Mouse (Mus musculus) limb, embryonic 11.5 days (tissue): Measurements from ENCODE around the gene Il1b. TPM values are rescaled to one million over a fixed set of nuclear protein-coding genes. Genes with fewer than 3 reads are reported as not detected.

Source experiments
- ATAC-seq: fragments of 200-750 bp; cut with Nextera tagmentation; 2 replicates; pipeline ENCODE4 v1.8.0; 2017; ENCODE audit warnings: low read depth; ENCODE audit not compliant: insufficient number of reproducible peaks, low FRiP score, low TSS enrichment
- DNase-seq: peaks from one replicate; pipeline ENCODE4 v3.0.0-alpha.2; 2015; ENCODE audit warnings: low spot score
- H3K27ac ChIP-seq: fragments of 300-500 bp; sonication (generic); replicated peaks from 2 replicates; pipeline ENCODE4 v1.5.1; 2014; ENCODE audit warnings: low read depth, mild to moderate bottlenecking, low read length
- H3K27me3 ChIP-seq: fragments of 300-500 bp; sonication (generic); 2 replicates; pipeline ENCODE4 v1.6.1; 2014; ENCODE audit warnings: mild to moderate bottlenecking, low read length, mixed read lengths; ENCODE audit not compliant: control insufficient read depth, insufficient read depth
- H3K36me3 ChIP-seq: fragments of 300-500 bp; sonication (generic); 2 replicates; pipeline ENCODE4 v1.6.1; 2014; ENCODE audit warnings: mild to moderate bottlenecking, low read length, moderate library complexity, mixed read lengths; ENCODE audit not compliant: control insufficient read depth, insufficient read depth
- H3K4me1 ChIP-seq: fragments of 300-500 bp; sonication (generic); 2 replicates; pipeline ENCODE4 v1.6.1; 2014; ENCODE audit warnings: low read length, mixed read lengths; ENCODE audit not compliant: control insufficient read depth, insufficient read depth
- H3K4me2 ChIP-seq: fragments of 300-500 bp; sonication (generic); 2 replicates; pipeline ENCODE4 v1.6.1; 2014; ENCODE audit warnings: low read depth, mild to moderate bottlenecking, moderate library complexity; ENCODE audit not compliant: severe bottlenecking
- H3K4me3 ChIP-seq: fragments of 300-500 bp; sonication (generic); 2 replicates; pipeline ENCODE4 v1.5.1; 2014; ENCODE audit warnings: low read depth, low read length
- H3K9ac ChIP-seq: fragments of 300-500 bp; sonication (generic); 2 replicates; pipeline ENCODE4 v1.6.1; 2014; ENCODE audit warnings: mild to moderate bottlenecking, low read length
- H3K9me3 ChIP-seq: fragments of 300-500 bp; sonication (generic); 2 replicates; pipeline ENCODE4 v1.6.1; 2016; ENCODE audit warnings: low read length; ENCODE audit not compliant: control insufficient read depth
- WGBS: fragments of 180-500 bp; shearing (Covaris S2); extraction: QIAGEN DNeasy Blood & Tissue Kit; methylation state at CpG from one replicate; pipeline ENCODE4 v1.1.7; 2014; 5-methylcytosine and 5-hydroxymethylcytosine counted together
- polyA plus RNA-seq: library from polyadenylated mRNA; unstranded; fragments of >200 nt; fragmentation: Nextera tagmentation; extraction: Ambion mirVana; gene quantifications from 2 replicates; pipeline ENCODE4 v1.2.1, GENCODE M21; 2014

Gene Il1b
- polyA plus RNA-seq, 1 experiment from 2014 or later, result 0.28 TPM

DNA sequence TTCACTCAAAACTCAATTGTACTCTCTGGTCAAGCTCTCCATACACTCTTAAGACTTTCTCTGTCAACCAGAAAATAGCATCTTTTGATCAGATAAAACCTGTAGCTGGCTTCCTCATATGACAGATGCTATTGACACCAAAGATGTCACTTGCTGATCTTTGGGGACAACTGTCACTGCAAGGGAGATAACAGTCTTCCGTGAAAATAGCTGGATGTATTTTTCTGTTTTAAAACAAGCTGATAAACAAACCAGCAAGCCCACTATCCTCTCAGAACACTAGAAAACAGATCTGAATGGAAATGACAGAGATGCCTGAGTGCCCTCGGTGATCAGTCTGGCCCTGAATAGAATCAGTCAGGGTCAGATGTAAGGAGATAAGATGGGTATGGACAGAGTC, 32.8 kb upstream of the Il1b start:
- 95% methylated on average over 2 of the region's 2 CpGs for WGBS
- Histone ChIP-seq H3K9ac (no peak overlapping the region), H3K4me2 (no peak overlapping the region), H3K27me3 (no peaks in the 10 kb centered on the region), H3K36me3 (no peaks in the 10 kb centered on the region), H3K4me3 (no peak overlapping the region), H3K4me1 (no peaks in the 10 kb centered on the region), H3K27ac (no peak overlapping the region), H3K9me3 (no peaks in the 10 kb centered on the region)
- DNase-seq (no peak), ATAC-seq (no peak)

GRCm38 (mm10) chr2:129402330-129402729, 31.4 kb upstream of the Il1b start:
- no peak for DNase-seq
- 85% methylated on average over 3 of the region's 3 CpGs for WGBS
- Histone ChIP-seq H3K27ac (no peak overlapping the region), H3K9ac (no peak overlapping the region), H3K4me2 (no peak overlapping the region), H3K27me3 (no peaks in the 10 kb centered on the region), H3K9me3 (no peaks in the 10 kb centered on the region), H3K4me1 (no peaks in the 10 kb centered on the region), H3K36me3 (no peaks in the 10 kb centered on the region), H3K4me3 (no peak overlapping the region)
- ATAC-seq, result no peak

- Histone ChIP-seq H3K4me2 (no peak overlapping the region), H3K27ac (no peak overlapping the region), H3K27me3 (no peaks in the 10 kb centered on the region), H3K9me3 (no peaks in the 10 kb centered on the region), H3K4me3 (no peak overlapping the region), H3K4me1 (no peaks in the 10 kb centered on the region), H3K9ac (no peak overlapping the region), H3K36me3 (no peaks in the 10 kb centered on the region)
- WGBS, result 92% methylated on average over 5 of the region's 5 CpGs
- DNase-seq (no peak), ATAC-seq (no peak)
Observed at GRCm38 (mm10) chr2:129401803-129402202, 30.9 kb upstream of the Il1b start.

DNA sequence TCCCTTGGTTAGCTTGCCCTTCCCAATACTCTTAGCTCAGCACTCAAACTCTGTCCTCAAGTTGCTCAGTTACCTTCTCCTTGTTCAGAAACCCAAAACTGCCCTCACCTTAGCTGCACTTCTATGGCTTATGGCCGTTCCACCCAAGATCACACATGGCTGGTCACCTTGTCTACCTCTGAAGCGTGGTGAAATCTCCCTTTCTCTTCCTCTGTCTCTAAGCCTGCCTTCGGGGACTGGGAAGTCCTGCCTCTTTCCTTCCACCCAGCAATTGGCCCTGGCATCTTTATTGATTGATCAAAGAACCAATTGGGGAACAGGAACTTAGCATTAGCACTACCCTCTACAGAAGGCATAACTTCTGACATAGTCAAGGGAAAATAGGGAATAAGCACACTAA, 27.2 kb upstream of the Il1b start:
- WGBS, result 73% methylated on average over 3 of the region's 3 CpGs

GRCm38 (mm10) chr2:129393524-129393923, 22.6 kb upstream of the Il1b start:
- Histone ChIP-seq H3K9me3 (no peaks in the 10 kb centered on the region), H3K4me2 (no peak overlapping the region), H3K27me3 (no peaks in the 10 kb centered on the region), H3K4me3 (no peak overlapping the region), H3K4me1 (no peaks in the 10 kb centered on the region), H3K27ac (no peak overlapping the region), H3K36me3 (no peaks in the 10 kb centered on the region), H3K9ac (no peak overlapping the region)
- no peak for DNase-seq
- ATAC-seq, result no peak
- WGBS, result 32% methylated on average over 6 of the region's 6 CpGs

More for the DNA sequence above, 27.2 kb upstream of the Il1b start:
- Histone ChIP-seq H3K9ac (no peak overlapping the region), H3K36me3 (no peaks in the 10 kb centered on the region), H3K4me1 (no peaks in the 10 kb centered on the region), H3K4me3 (no peak overlapping the region), H3K4me2 (no peak overlapping the region), H3K27ac (no peak overlapping the region), H3K27me3 (no peaks in the 10 kb centered on the region), H3K9me3 (no peaks in the 10 kb centered on the region)
- no peak for DNase-seq
- no peak for ATAC-seq

DNA sequence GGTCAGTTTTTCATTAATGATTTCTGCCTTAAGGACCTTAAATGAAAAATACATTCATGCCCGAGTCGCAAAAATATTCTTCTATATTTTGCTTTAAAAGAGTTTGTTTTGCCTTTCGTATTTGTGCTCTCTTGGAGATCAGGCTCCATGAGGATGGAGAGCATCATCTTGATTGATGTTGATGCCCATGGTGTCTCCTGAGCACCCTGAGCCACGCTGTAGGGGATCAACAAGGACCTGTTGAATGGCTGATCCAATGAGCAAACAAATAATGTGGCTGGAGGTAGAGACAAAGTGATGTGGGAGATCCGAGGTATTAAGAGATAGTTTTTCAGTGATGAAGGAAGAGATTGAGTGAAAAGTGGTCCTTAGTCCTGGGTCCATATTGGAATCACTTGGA, 19.2 kb upstream of the Il1b start:
- no peaks in the 10 kb centered on the region for H3K27me3 ChIP-seq
- H3K9ac ChIP-seq, result no peak overlapping the region
- no peak overlapping the region for H3K4me2 ChIP-seq
- ATAC-seq, result no peak
- DNase-seq, result no peak
- H3K27ac ChIP-seq, result no peak overlapping the region
- no peaks in the 10 kb centered on the region for H3K4me1 ChIP-seq
- 90% methylated on average over 5 of the region's 5 CpGs for WGBS
- no peak overlapping the region for H3K4me3 ChIP-seq
- no peaks in the 10 kb centered on the region for H3K36me3 ChIP-seq
- H3K9me3 ChIP-seq, result no peaks in the 10 kb centered on the region

- Histone ChIP-seq H3K36me3 (no peaks in the 10 kb centered on the region), H3K4me1 (no peaks in the 10 kb centered on the region), H3K27me3 (no peaks in the 10 kb centered on the region), H3K4me3 (no peak overlapping the region), H3K4me2 (no peak overlapping the region), H3K27ac (no peak overlapping the region), H3K9ac (no peak overlapping the region), H3K9me3 (no peaks in the 10 kb centered on the region)
- WGBS, result 78% methylated on average over 2 of the region's 2 CpGs
- DNase-seq, result no peak
- no peak for ATAC-seq
Observed at GRCm38 (mm10) chr2:129389323-129389722, 18.4 kb upstream of the Il1b start.

DNA sequence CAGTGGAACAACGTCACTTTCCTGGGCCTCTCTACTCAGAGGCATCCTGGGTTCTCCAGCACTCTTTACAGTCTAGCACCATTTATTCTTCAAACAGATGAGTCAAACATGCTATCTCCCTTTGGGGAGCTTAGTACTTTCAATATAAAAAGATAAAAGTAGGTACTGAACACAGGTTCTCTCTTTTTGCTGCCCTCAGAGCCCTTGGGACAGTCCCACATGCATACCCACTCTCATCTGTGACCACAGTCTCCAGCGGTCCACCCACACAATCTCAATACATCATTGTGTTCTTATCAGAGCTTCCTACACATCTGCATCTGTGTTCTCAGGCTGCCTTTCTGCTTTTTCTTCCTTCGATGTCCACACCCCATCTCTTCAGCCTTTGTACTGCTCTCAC, 14.4 kb upstream of the Il1b start:
- H3K9me3 ChIP-seq, result no peaks in the 10 kb centered on the region
- no peak for ATAC-seq
- H3K4me3 ChIP-seq, result no peak overlapping the region
- DNase-seq, result no peak
- no peaks in the 10 kb centered on the region for H3K36me3 ChIP-seq
- 88% methylated on average over 3 of the region's 3 CpGs for WGBS
- H3K27me3 ChIP-seq, result no peaks in the 10 kb centered on the region
- H3K4me2 ChIP-seq, result no peak overlapping the region
- no peak overlapping the region for H3K9ac ChIP-seq
- no peaks in the 10 kb centered on the region for H3K4me1 ChIP-seq
- H3K27ac ChIP-seq, result no peak overlapping the region

DNA sequence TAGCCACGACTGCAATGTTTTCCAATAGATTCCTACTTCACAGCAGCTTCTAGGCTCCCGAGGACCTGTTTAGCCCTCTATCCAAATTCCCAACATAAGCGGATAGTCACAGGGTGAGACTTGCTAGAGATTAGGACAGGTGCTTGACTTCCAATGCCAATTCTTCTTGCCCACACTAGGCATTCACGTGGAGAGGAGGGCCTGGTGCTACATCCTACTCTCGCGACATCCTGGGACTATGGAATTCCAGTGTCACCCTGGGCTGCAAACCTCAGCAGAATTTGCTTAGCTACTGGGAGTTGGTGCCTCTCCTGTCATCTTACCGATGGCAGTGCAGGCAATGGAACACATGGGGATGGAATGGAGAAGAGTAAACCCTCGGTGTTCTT, 13.3 kb upstream of the Il1b start:
- no peaks in the 10 kb centered on the region for H3K36me3 ChIP-seq
- no peak for DNase-seq
- H3K4me2 ChIP-seq, result no peak overlapping the region
- no peak overlapping the region for H3K27ac ChIP-seq
- H3K9me3 ChIP-seq, result no peaks in the 10 kb centered on the region
- H3K4me3 ChIP-seq, result no peak overlapping the region
- no peaks in the 10 kb centered on the region for H3K4me1 ChIP-seq
- H3K9ac ChIP-seq, result no peak overlapping the region
- ATAC-seq, result no peak
- WGBS, result 84% methylated on average over 8 of the region's 8 CpGs
- no peaks in the 10 kb centered on the region for H3K27me3 ChIP-seq
